18 mouse cellular contexts compared by ENCODE assay signal in the genomic region with DNA sequence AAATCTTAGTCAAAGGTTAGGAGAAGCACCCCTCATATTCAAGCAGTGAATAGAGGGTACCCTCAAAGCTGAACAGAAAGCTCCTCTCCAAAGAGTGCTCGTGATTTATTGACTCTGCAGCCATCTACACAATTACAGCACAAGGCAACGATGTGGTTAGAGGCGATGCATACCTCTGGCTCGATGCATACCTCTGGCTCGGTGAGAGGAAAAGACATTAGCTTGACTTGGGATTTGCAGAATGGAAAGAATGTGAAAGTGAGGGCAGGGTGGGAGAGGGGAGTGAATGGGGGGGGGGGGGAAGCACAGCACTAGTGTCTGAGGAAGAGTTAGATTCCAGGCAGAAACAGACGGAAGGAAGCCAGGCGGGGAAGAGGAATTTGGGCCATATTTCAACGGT. TPM values are rescaled to one million over a fixed set of nuclear protein-coding genes. Genes with fewer than 3 reads are reported as not detected.
DNase-seq lines count a peak whose midpoint lies in the region; ATAC-seq and TF ChIP-seq lines count a peak whose summit lies in the region.
"Had no signal": no experiment of that assay in that cellular context is flagged by ENCODE, and none has a peak within 500 bp of the region (broad histone marks: within the 10 kb centered on the region; RNA-seq: fewer than 3 reads in every experiment).

No protein-coding gene starts in this region.

- no peak overlapping the region for H3K4me3 ChIP-seq in lung, embryonic 14.5 days (ENCODE audit: low read depth, low read length)
- H3K4me3 ChIP-seq in stomach, embryonic 15.5 days (replicated peaks) = no peak overlapping the region
- H3K4me3 ChIP-seq: neural tube, embryonic 13.5 days had no signal

- H3K27me3 ChIP-seq in lung, embryonic 14.5 days (ENCODE audit: insufficient read depth, low read length) = no peaks in the 10 kb centered on the region
- no peaks in the 10 kb centered on the region for H3K27me3 ChIP-seq in stomach, embryonic 15.5 days (replicated peaks)
- H3K27me3 ChIP-seq: neural tube, embryonic 13.5 days had no signal

- TF ChIP-seq CTCF in lung, embryonic 14.5 days (IDR thresholded peaks at IDR 0.05; ENCODE audit: low read depth) = no peak

- H3K36me3 ChIP-seq in lung, embryonic 14.5 days (ENCODE audit: insufficient read depth) = no peaks in the 10 kb centered on the region
- no peaks in the 10 kb centered on the region for H3K36me3 ChIP-seq in stomach, embryonic 15.5 days
- H3K36me3 ChIP-seq: G1E; neural tube, embryonic 13.5 days had no signal

- peak; percentile 43 for ATAC-seq in lung, embryonic 14.5 days (ENCODE audit: insufficient read depth)
- peak; percentile 13; the same call in 1 of the 2 replicates for ATAC-seq in stomach, embryonic 15.5 days (ENCODE audit: insufficient read depth, low FRiP score, low read depth)
- ATAC-seq: forebrain, embryonic 16.5 days; inflammation-experienced regulatory T-cells, adult 6 months; midbrain, embryonic 16.5 days had no signal

- peaks cover 15% of the 10 kb centered on the region for H3K4me1 ChIP-seq in lung, embryonic 14.5 days (ENCODE audit: insufficient read depth)
- peaks cover 22% of the 10 kb centered on the region for H3K4me1 ChIP-seq in stomach, embryonic 15.5 days

- no peaks in the 10 kb centered on the region for H3K9me3 ChIP-seq in lung, embryonic 14.5 days (ENCODE audit: low read depth, low read length)
- H3K9me3 ChIP-seq in stomach, embryonic 15.5 days = no peaks in the 10 kb centered on the region
- H3K9me3 ChIP-seq: G1E; neural tube, embryonic 13.5 days had no signal

- 28% methylated on average over 8 of the region's 8 CpGs for WGBS in lung, embryonic 14.5 days
- 23% methylated on average over 8 of the region's 8 CpGs for WGBS in stomach, embryonic 15.5 days

- DNase-seq in embryo, embryonic 11 days = peak; percentile 34
- no peak for DNase-seq in embryo, embryonic 10.5 days (ENCODE audit: low spot score)
- peak; percentile 27 for DNase-seq in lung, embryonic 14.5 days
- DNase-seq in lung, postnatal 10 days = no peak
- peak; percentile 53 for DNase-seq in forelimb bud, embryonic 11.5 days (ENCODE audit: low read depth, low spot score)
- no peak for DNase-seq in frontal cortex, adult 2 months (ENCODE audit: extremely low spot score in 1 of 2, low spot score in 1 of 2)
- DNase-seq in urinary bladder, postnatal 25 days (ENCODE audit: low spot score) = no peak
- DNase-seq: cerebellum, adult 2 months; heart, postnatal 36 days; layer of hippocampus, adult 9-11 months; lung, postnatal 4 days; thymus, adult 18-20 months had no signal

- H3K27ac ChIP-seq in lung, embryonic 14.5 days (ENCODE audit: low read depth) = no peak overlapping the region; the same call in 1 of the 2 replicates
- H3K27ac ChIP-seq in stomach, embryonic 15.5 days = peak overlapping the region; percentile 79

- no peak overlapping the region for H3K9ac ChIP-seq in lung, embryonic 14.5 days
- no peak overlapping the region for H3K9ac ChIP-seq in stomach, embryonic 15.5 days
- H3K9ac ChIP-seq: neural tube, embryonic 13.5 days had no signal

- no peak overlapping the region; the same call in 1 of the 2 replicates for H3K4me2 ChIP-seq in lung, embryonic 14.5 days
- H3K4me2 ChIP-seq in stomach, embryonic 15.5 days = no peak overlapping the region
- H3K4me2 ChIP-seq: neural tube, embryonic 13.5 days had no signal

RNA-seq across cellular contexts. Expression of a gene that starts 27.3 kb away (rescaled TPM):
- polyA plus RNA-seq in lung, embryonic 14.5 days (2014; fragmentation: Nextera tagmentation; extraction: Ambion mirVana) = 41.1 and 42.8 TPM in 2 replicates
- polyA plus RNA-seq in stomach, embryonic 15.5 days (2015; fragmentation: Nextera tagmentation; extraction: Ambion mirVana) = 71.2 and 78.3 TPM in 2 replicates
- polyA plus RNA-seq in frontal cortex, adult 2 months (2012; rRNA removed) = 16.4 and 17.6 TPM in 2 replicates

Comparison
In these comparisons a context has a peak if more than half of its experiments do, and no peak if none do; other contexts are left out.
1. DNase-seq: peak in embryo, embryonic 11 days (single experiment), lung, embryonic 14.5 days (single experiment) and forelimb bud, embryonic 11.5 days (single experiment); none in embryo, embryonic 10.5 days (single experiment), lung, postnatal 10 days (single experiment), frontal cortex, adult 2 months (0 of 2) and urinary bladder, postnatal 25 days (single experiment).